Mouse (Mus musculus): ENCODE measurements at regions not wholly inside any gene's neighbourhood (a gene's known extent, or its start where the extent isn't known, plus 50 kb on each side); places are given as distances from the start of the nearest gene placed in this dataset.

- H3K36me3 ChIP-seq (ENCODE audit: control insufficient read depth, insufficient read depth, low read length) = no peaks in the 10 kb centered on the region
- 88% methylated on average over 9 of the region's 9 CpGs for WGBS
- H3K9me3 ChIP-seq (ENCODE audit: control insufficient read depth, low read length) = no peaks in the 10 kb centered on the region
Measured at GRCm38 (mm10) chr11:19718165-19718564, 206.0 kb upstream of the Spred2 start.

GRCm38 (mm10) chr11:19729031-19729430 is 195.1 kb upstream of the Spred2 start:
- Histone ChIP-seq H3K27me3 (replicated peaks; ENCODE audit: control insufficient read depth, insufficient read depth, low read length) (no peaks in the 10 kb centered on the region), H3K9me3 (ENCODE audit: control insufficient read depth, low read length) (no peaks in the 10 kb centered on the region), H3K9ac (ENCODE audit: low read depth, low read length) (no peak overlapping the region), H3K4me1 (replicated peaks; ENCODE audit: control insufficient read depth, insufficient read depth, low read length) (no peaks in the 10 kb centered on the region), H3K27ac (ENCODE audit: low read depth, low read length) (no peak overlapping the region), H3K4me3 (ENCODE audit: low read depth, low read length) (no peak overlapping the region), H3K4me2 (no peak overlapping the region), H3K36me3 (ENCODE audit: control insufficient read depth, insufficient read depth, low read length) (no peaks in the 10 kb centered on the region)
- DNase-seq (ENCODE audit: low spot score) = no peak
- WGBS = 86% methylated on average over 8 of the region's 8 CpGs
- no peak for ATAC-seq (replicated peaks; ENCODE audit: low FRiP score)

More at GRCm38 (mm10) chr11:19718165-19718564, 206.0 kb upstream of the Spred2 start:
- Histone ChIP-seq H3K4me1 (replicated peaks; ENCODE audit: control insufficient read depth, insufficient read depth, low read length) (no peaks in the 10 kb centered on the region), H3K9ac (ENCODE audit: low read depth, low read length) (no peak overlapping the region), H3K27ac (ENCODE audit: low read depth, low read length) (no peak overlapping the region), H3K4me3 (ENCODE audit: low read depth, low read length) (no peak overlapping the region), H3K4me2 (no peak overlapping the region), H3K27me3 (replicated peaks; ENCODE audit: control insufficient read depth, insufficient read depth, low read length) (no peaks in the 10 kb centered on the region)
- DNase-seq (ENCODE audit: low spot score) (no peak), ATAC-seq (replicated peaks; ENCODE audit: low FRiP score) (no peak)

- no peak for ATAC-seq (replicated peaks; ENCODE audit: low FRiP score)
- WGBS = 83% methylated on average over 5 of the region's 5 CpGs
- H3K27ac ChIP-seq (ENCODE audit: low read depth, low read length) = no peak overlapping the region
- no peaks in the 10 kb centered on the region for H3K4me1 ChIP-seq (replicated peaks; ENCODE audit: control insufficient read depth, insufficient read depth, low read length)
- H3K4me2 ChIP-seq = no peak overlapping the region
- H3K9me3 ChIP-seq (ENCODE audit: control insufficient read depth, low read length) = no peaks in the 10 kb centered on the region
- H3K36me3 ChIP-seq (ENCODE audit: control insufficient read depth, insufficient read depth, low read length) = no peaks in the 10 kb centered on the region
- H3K27me3 ChIP-seq (replicated peaks; ENCODE audit: control insufficient read depth, insufficient read depth, low read length) = no peaks in the 10 kb centered on the region
- no peak for DNase-seq (ENCODE audit: low spot score)
- H3K9ac ChIP-seq (ENCODE audit: low read depth, low read length) = no peak overlapping the region
- no peak overlapping the region for H3K4me3 ChIP-seq (ENCODE audit: low read depth, low read length)
Measured at GRCm38 (mm10) chr11:19730747-19731146, 193.4 kb upstream of the Spred2 start.

- Histone ChIP-seq H3K27me3 (replicated peaks; ENCODE audit: control insufficient read depth, insufficient read depth, low read length) (no peaks in the 10 kb centered on the region), H3K4me3 (ENCODE audit: low read depth, low read length) (no peak overlapping the region), H3K27ac (ENCODE audit: low read depth, low read length) (no peak overlapping the region), H3K9me3 (ENCODE audit: control insufficient read depth, low read length) (no peaks in the 10 kb centered on the region), H3K9ac (ENCODE audit: low read depth, low read length) (no peak overlapping the region), H3K36me3 (ENCODE audit: control insufficient read depth, insufficient read depth, low read length) (no peaks in the 10 kb centered on the region), H3K4me1 (replicated peaks; ENCODE audit: control insufficient read depth, insufficient read depth, low read length) (no peaks in the 10 kb centered on the region), H3K4me2 (no peak overlapping the region)
- ATAC-seq (replicated peaks; ENCODE audit: low FRiP score) (no peak), DNase-seq (ENCODE audit: low spot score) (no peak)
- 79% methylated on average over 7 of the region's 7 CpGs for WGBS
Measured at GRCm38 (mm10) chr11:19736076-19736475, 188.1 kb upstream of the Spred2 start.

- Histone ChIP-seq H3K4me2 (no peak overlapping the region), H3K9me3 (ENCODE audit: control insufficient read depth, low read length) (no peaks in the 10 kb centered on the region), H3K4me1 (replicated peaks; ENCODE audit: control insufficient read depth, insufficient read depth, low read length) (no peaks in the 10 kb centered on the region), H3K9ac (ENCODE audit: low read depth, low read length) (no peak overlapping the region), H3K4me3 (ENCODE audit: low read depth, low read length) (no peak overlapping the region), H3K27me3 (replicated peaks; ENCODE audit: control insufficient read depth, insufficient read depth, low read length) (no peaks in the 10 kb centered on the region), H3K36me3 (ENCODE audit: control insufficient read depth, insufficient read depth, low read length) (no peaks in the 10 kb centered on the region), H3K27ac (ENCODE audit: low read depth, low read length) (no peak overlapping the region)
- 58% methylated on average over 7 of the region's 7 CpGs for WGBS
- ATAC-seq (replicated peaks; ENCODE audit: low FRiP score) (no peak), DNase-seq (ENCODE audit: low spot score) (no peak)
Measured at GRCm38 (mm10) chr11:19736926-19737325, 187.2 kb upstream of the Spred2 start.

- no peaks in the 10 kb centered on the region for H3K9me3 ChIP-seq (ENCODE audit: control insufficient read depth, low read length)
- H3K4me1 ChIP-seq (replicated peaks; ENCODE audit: control insufficient read depth, insufficient read depth, low read length) = no peaks in the 10 kb centered on the region
- WGBS = 76% methylated on average over 5 of the region's 5 CpGs
- H3K36me3 ChIP-seq (ENCODE audit: control insufficient read depth, insufficient read depth, low read length) = no peaks in the 10 kb centered on the region
- no peak overlapping the region for H3K4me3 ChIP-seq (ENCODE audit: low read depth, low read length)
- no peak for DNase-seq (ENCODE audit: low spot score)
- no peak for ATAC-seq (replicated peaks; ENCODE audit: low FRiP score)
- no peak overlapping the region for H3K9ac ChIP-seq (ENCODE audit: low read depth, low read length)
- no peak overlapping the region for H3K27ac ChIP-seq (ENCODE audit: low read depth, low read length)
- H3K4me2 ChIP-seq = no peak overlapping the region
- H3K27me3 ChIP-seq (replicated peaks; ENCODE audit: control insufficient read depth, insufficient read depth, low read length) = no peaks in the 10 kb centered on the region
Measured at GRCm38 (mm10) chr11:19737331-19737730, 186.8 kb upstream of the Spred2 start.

GRCm38 (mm10) chr11:19737807-19738206 is 186.4 kb upstream of the Spred2 start:
- Histone ChIP-seq H3K27me3 (replicated peaks; ENCODE audit: control insufficient read depth, insufficient read depth, low read length) (no peaks in the 10 kb centered on the region), H3K4me2 (no peak overlapping the region), H3K27ac (ENCODE audit: low read depth, low read length) (no peak overlapping the region), H3K9me3 (ENCODE audit: control insufficient read depth, low read length) (no peaks in the 10 kb centered on the region), H3K9ac (ENCODE audit: low read depth, low read length) (no peak overlapping the region), H3K36me3 (ENCODE audit: control insufficient read depth, insufficient read depth, low read length) (no peaks in the 10 kb centered on the region), H3K4me3 (ENCODE audit: low read depth, low read length) (no peak overlapping the region), H3K4me1 (replicated peaks; ENCODE audit: control insufficient read depth, insufficient read depth, low read length) (no peaks in the 10 kb centered on the region)
- ATAC-seq (replicated peaks; ENCODE audit: low FRiP score) (no peak), DNase-seq (ENCODE audit: low spot score) (no peak)
- 62% methylated on average over 5 of the region's 5 CpGs for WGBS

GRCm38 (mm10) chr11:19739527-19740151 is 184.5 kb upstream of the Spred2 start:
- H3K4me3 ChIP-seq (ENCODE audit: low read depth, low read length) = no peak overlapping the region
- no peak overlapping the region for H3K9ac ChIP-seq (ENCODE audit: low read depth, low read length)
- H3K27ac ChIP-seq (ENCODE audit: low read depth, low read length) = no peak overlapping the region
- no peaks in the 10 kb centered on the region for H3K27me3 ChIP-seq (replicated peaks; ENCODE audit: control insufficient read depth, insufficient read depth, low read length)
- no peaks in the 10 kb centered on the region for H3K9me3 ChIP-seq (ENCODE audit: control insufficient read depth, low read length)
- H3K4me1 ChIP-seq (replicated peaks; ENCODE audit: control insufficient read depth, insufficient read depth, low read length) = no peaks in the 10 kb centered on the region
- H3K4me2 ChIP-seq = no peak overlapping the region
- no peaks in the 10 kb centered on the region for H3K36me3 ChIP-seq (ENCODE audit: control insufficient read depth, insufficient read depth, low read length)
- ATAC-seq (replicated peaks; ENCODE audit: low FRiP score) = no peak
- 62% methylated on average over 9 of the region's 9 CpGs for WGBS
- no peak for DNase-seq (ENCODE audit: low spot score)

GRCm38 (mm10) chr11:19740562-19740961 is 183.6 kb upstream of the Spred2 start:
- H3K4me2 ChIP-seq = no peak overlapping the region
- no peaks in the 10 kb centered on the region for H3K4me1 ChIP-seq (replicated peaks; ENCODE audit: control insufficient read depth, insufficient read depth, low read length)
- H3K36me3 ChIP-seq (ENCODE audit: control insufficient read depth, insufficient read depth, low read length) = no peaks in the 10 kb centered on the region
- DNase-seq (ENCODE audit: low spot score) (no peak), ATAC-seq (replicated peaks; ENCODE audit: low FRiP score) (no peak)
- H3K27ac ChIP-seq (ENCODE audit: low read depth, low read length) = no peak overlapping the region
- no peaks in the 10 kb centered on the region for H3K9me3 ChIP-seq (ENCODE audit: control insufficient read depth, low read length)
- H3K27me3 ChIP-seq (replicated peaks; ENCODE audit: control insufficient read depth, insufficient read depth, low read length) = no peaks in the 10 kb centered on the region
- no peak overlapping the region for H3K4me3 ChIP-seq (ENCODE audit: low read depth, low read length)
- H3K9ac ChIP-seq (ENCODE audit: low read depth, low read length) = no peak overlapping the region
- WGBS = 74% methylated on average over 3 of the region's 3 CpGs

All from liver, embryonic 11.5 days (tissue).